Comparison of ENCODE assay signal across 8 mouse cellular contexts in the genomic region with DNA sequence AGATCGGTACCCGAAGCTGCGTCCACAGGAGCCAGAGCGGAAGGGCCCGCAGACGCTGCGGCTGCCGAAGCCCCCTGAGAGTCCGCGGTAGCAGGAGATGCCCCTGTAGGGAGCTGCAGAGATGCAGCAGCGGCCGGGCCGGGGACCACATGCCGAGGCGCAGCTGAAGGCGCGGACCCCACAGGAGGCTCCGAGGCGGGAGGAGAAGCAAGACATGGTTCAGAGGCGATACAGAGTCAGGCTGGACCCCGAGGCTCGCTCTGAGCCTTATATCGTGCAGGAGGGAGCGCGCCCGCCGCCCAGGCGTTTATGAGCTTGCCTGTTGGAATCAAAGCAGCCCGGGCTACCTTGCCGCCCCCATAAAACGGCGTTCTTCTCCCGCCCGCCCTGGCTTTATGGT. TPM values are rescaled to one million over a fixed set of nuclear protein-coding genes. Genes with fewer than 3 reads are reported as not detected.
DNase-seq lines count a peak whose midpoint lies in the region; ATAC-seq lines count a peak whose summit lies in the region.

TSS of gene Krt87 (minus strand) at position 250 of the 400 bp plus-strand sequence.

- H3K4me3 ChIP-seq in liver, embryonic 11.5 days (ENCODE audit: low read depth, low read length) = no peak within 1 kb of the TSS
- peak within 1 kb of the TSS; percentile 27 for H3K4me3 ChIP-seq in embryonic facial prominence, embryonic 15.5 days (replicated peaks)
- peak within 1 kb of the TSS; percentile 41 for H3K4me3 ChIP-seq in limb, embryonic 10.5 days

- H3K4me1 ChIP-seq in liver, embryonic 11.5 days (replicated peaks; ENCODE audit: control insufficient read depth, insufficient read depth, low read length) = no peaks in the 10 kb centered on the region
- H3K4me1 ChIP-seq in embryonic facial prominence, embryonic 15.5 days = peaks cover 6% of the 10 kb centered on the region; the same call in 1 of the 2 replicates
- H3K4me1 ChIP-seq in limb, embryonic 10.5 days = peaks cover 7% of the 10 kb centered on the region

- no peak for DNase-seq in liver, embryonic 11.5 days (ENCODE audit: low spot score)
- DNase-seq in liver = no peak
- peak; percentile 51 for DNase-seq in limb, embryonic 10.5 days (ENCODE audit: low spot score)
- peak; percentile 42 for DNase-seq in retina, postnatal 1 day
- DNase-seq in urinary bladder, postnatal 25 days (ENCODE audit: low spot score) = no peak
- DNase-seq in left cerebral cortex, postnatal 14 days (ENCODE audit: low spot score in 2 of 2) = no peak
- no peak for DNase-seq in spleen, adult 18-20 months

- 5% methylated on average over 34 of the region's 34 CpGs for WGBS in liver, embryonic 11.5 days
- WGBS in embryonic facial prominence, embryonic 15.5 days = 3% methylated on average over 34 of the region's 34 CpGs
- WGBS in limb, embryonic 10.5 days = 2% methylated on average over 34 of the region's 34 CpGs

- H3K9ac ChIP-seq in liver, embryonic 11.5 days (ENCODE audit: low read depth, low read length) = no peak within 1 kb of the TSS
- no peak within 1 kb of the TSS for H3K9ac ChIP-seq in embryonic facial prominence, embryonic 15.5 days

- ATAC-seq in liver, embryonic 11.5 days (replicated peaks; ENCODE audit: low FRiP score) = no peak
- ATAC-seq in embryonic facial prominence, embryonic 15.5 days (ENCODE audit: insufficient number of reproducible peaks, low FRiP score, low TSS enrichment, low read depth) = no peak

- no peaks in the 10 kb centered on the region for H3K9me3 ChIP-seq in liver, embryonic 11.5 days (ENCODE audit: control insufficient read depth, low read length)
- H3K9me3 ChIP-seq in embryonic facial prominence, embryonic 15.5 days (replicated peaks) = no peaks in the 10 kb centered on the region
- no peaks in the 10 kb centered on the region for H3K9me3 ChIP-seq in limb, embryonic 10.5 days (replicated peaks)

- intact Hi-C loops in left cerebral cortex, postnatal 14 days (cut with DNase I) = no loop called here

- peaks cover 36% of the 10 kb centered on the region for H3K27me3 ChIP-seq in liver, embryonic 11.5 days (replicated peaks; ENCODE audit: control insufficient read depth, insufficient read depth, low read length)
- H3K27me3 ChIP-seq in embryonic facial prominence, embryonic 15.5 days = peaks cover 38% of the 10 kb centered on the region
- peaks cover 73% of the 10 kb centered on the region for H3K27me3 ChIP-seq in limb, embryonic 10.5 days (ENCODE audit: low read depth, poor library complexity, severe bottlenecking)

- H3K4me2 ChIP-seq in liver, embryonic 11.5 days = peak within 1 kb of the TSS; percentile 40
- H3K4me2 ChIP-seq in embryonic facial prominence, embryonic 15.5 days (replicated peaks) = peak within 1 kb of the TSS; percentile 46

- no peaks in the 10 kb centered on the region for H3K36me3 ChIP-seq in liver, embryonic 11.5 days (ENCODE audit: control insufficient read depth, insufficient read depth, low read length)
- H3K36me3 ChIP-seq in embryonic facial prominence, embryonic 15.5 days = no peaks in the 10 kb centered on the region
- H3K36me3 ChIP-seq in limb, embryonic 10.5 days = no peaks in the 10 kb centered on the region

- H3K27ac ChIP-seq in liver, embryonic 11.5 days (ENCODE audit: low read depth, low read length) = no peak within 1 kb of the TSS
- no peak within 1 kb of the TSS for H3K27ac ChIP-seq in embryonic facial prominence, embryonic 15.5 days (replicated peaks)
- no peak within 1 kb of the TSS for H3K27ac ChIP-seq in limb, embryonic 10.5 days

RNA-seq across cellular contexts. Expression of gene Krt87, which starts in this region (rescaled TPM):
- not detected in 2 replicates for polyA plus RNA-seq in liver, embryonic 11.5 days (2014; fragmentation: Nextera tagmentation; extraction: Ambion mirVana)
- 5.5 and 11.0 TPM in 2 replicates for polyA plus RNA-seq in embryonic facial prominence, embryonic 15.5 days (2015; fragmentation: Nextera tagmentation; extraction: Ambion mirVana)
- polyA plus RNA-seq in limb, embryonic 10.5 days (2016; fragmentation: Nextera tagmentation; extraction: Ambion mirVana) = not detected in 2 replicates
- total RNA-seq in left cerebral cortex, postnatal 14 days (2021) = under 1 TPM in 1 of 2 experiments, not detected in 1; 0.15 TPM

Comparison
In these comparisons a context has a peak if more than half of its experiments do, and no peak if none do; other contexts are left out.
1. Peak in DNase-seq and H3K4me3 ChIP-seq in limb, embryonic 10.5 days; RNA of the gene not detected or under 1 TPM.